Mouse (Mus musculus) stomach, postnatal 0 days (tissue): ENCODE measurements at regions not wholly inside any gene's neighbourhood (a gene's known extent, or its start where the extent isn't known, plus 50 kb on each side); places are given as distances from the start of the nearest gene placed in this dataset.
A peak's percentile ranks its signal among the peaks of the same experiment; 100 is the strongest.

Experiments
- ATAC-seq: fragments of 200-750 bp; cut with Nextera tagmentation; 2 replicates; pipeline ENCODE4 v1.8.0; 2017; ENCODE audit not compliant: low FRiP score, low TSS enrichment
- DNase-seq: peaks from one replicate; pipeline ENCODE4 v3.0.0-alpha.2; 2016; ENCODE audit warnings: low spot score
- H3K27ac ChIP-seq: fragments of 300-500 bp; sonication (generic); replicated peaks from 2 replicates; pipeline ENCODE4 v1.5.1; 2014; ENCODE audit warnings: mild to moderate bottlenecking, control low read depth
- H3K27me3 ChIP-seq: fragments of 300-500 bp; sonication (generic); 2 replicates; pipeline ENCODE4 v1.6.1; 2014; ENCODE audit warnings: low read length; ENCODE audit not compliant: control insufficient read depth, insufficient read depth
- H3K36me3 ChIP-seq: fragments of 300-500 bp; sonication (generic); 2 replicates; pipeline ENCODE4 v1.6.1; 2014; ENCODE audit warnings: low read length, mixed read lengths; ENCODE audit not compliant: control insufficient read depth, insufficient read depth
- H3K4me1 ChIP-seq: fragments of 300-500 bp; sonication (generic); replicated peaks from 2 replicates; pipeline ENCODE4 v1.6.1; 2014; ENCODE audit warnings: antibody characterized with exemption; ENCODE audit not compliant: control insufficient read depth, insufficient read depth
- H3K4me2 ChIP-seq: fragments of 300-500 bp; sonication (generic); replicated peaks from 2 replicates; pipeline ENCODE4 v1.6.1; 2014; ENCODE audit warnings: low read depth, mild to moderate bottlenecking, control low read depth, moderate library complexity
- H3K4me3 ChIP-seq: fragments of 300-500 bp; sonication (generic); 2 replicates; pipeline ENCODE4 v1.5.1; 2014; ENCODE audit warnings: low read depth, low read length, control low read depth
- H3K9ac ChIP-seq: fragments of 300-500 bp; sonication (generic); 2 replicates; pipeline ENCODE4 v1.6.1; 2014; ENCODE audit warnings: mild to moderate bottlenecking, low read length, control low read depth, mixed read lengths
- H3K9me3 ChIP-seq: fragments of 300-500 bp; sonication (generic); 2 replicates; pipeline ENCODE4 v1.6.1; 2016; ENCODE audit warnings: low read length; ENCODE audit not compliant: control insufficient read depth
- CTCF ChIP-seq: IDR thresholded peaks from 2 replicates; pipeline ENCODE4 v1.5.1; 2016; ENCODE audit warnings: antibody characterized with exemption, low read depth, mild to moderate bottlenecking, moderate library complexity
- EP300 ChIP-seq: optimal IDR thresholded peaks from 2 replicates; pipeline ENCODE3; 2016; ENCODE audit warnings: antibody characterized with exemption
- WGBS: fragments of 180-500 bp; shearing (Covaris S2); extraction: QIAGEN DNeasy Blood & Tissue Kit; methylation state at CpG from one replicate; pipeline ENCODE4 v1.1.7; 2014; 5-methylcytosine and 5-hydroxymethylcytosine counted together

DNA sequence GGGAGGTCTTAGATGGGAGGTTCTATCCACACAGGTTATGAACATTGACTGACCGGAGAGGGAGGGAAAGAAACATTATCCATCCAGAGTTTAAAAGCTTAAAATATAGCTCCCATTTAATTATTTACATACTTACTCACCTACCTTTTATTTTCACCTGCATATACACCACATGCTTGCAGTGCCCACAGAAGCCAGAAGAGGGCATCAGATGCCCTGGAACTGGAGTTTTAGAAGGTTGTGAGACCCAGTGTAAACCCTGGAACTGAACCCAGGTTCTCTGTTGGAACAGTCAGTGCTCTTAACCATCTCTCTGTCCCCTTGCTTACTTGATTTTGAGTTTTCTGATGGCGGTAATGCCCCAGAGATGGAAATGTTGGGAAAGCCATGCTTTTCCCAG lies 192.7 kb upstream of the Msx2 start:
- H3K27ac ChIP-seq: no peak overlapping the region
- ATAC-seq (no peak), DNase-seq (no peak)
- no peaks in the 10 kb centered on the region for H3K27me3 ChIP-seq
- 98% methylated on average over 2 of the region's 2 CpGs for WGBS
- no peaks in the 10 kb centered on the region for H3K36me3 ChIP-seq
- H3K9me3 ChIP-seq: no peaks in the 10 kb centered on the region
- no peaks in the 10 kb centered on the region for H3K4me1 ChIP-seq
- H3K4me2 ChIP-seq: no peak overlapping the region
- no peak overlapping the region for H3K9ac ChIP-seq
- H3K4me3 ChIP-seq: no peak overlapping the region
- no peak for TF ChIP-seq EP300
- peak; percentile 41 for TF ChIP-seq CTCF

DNA sequence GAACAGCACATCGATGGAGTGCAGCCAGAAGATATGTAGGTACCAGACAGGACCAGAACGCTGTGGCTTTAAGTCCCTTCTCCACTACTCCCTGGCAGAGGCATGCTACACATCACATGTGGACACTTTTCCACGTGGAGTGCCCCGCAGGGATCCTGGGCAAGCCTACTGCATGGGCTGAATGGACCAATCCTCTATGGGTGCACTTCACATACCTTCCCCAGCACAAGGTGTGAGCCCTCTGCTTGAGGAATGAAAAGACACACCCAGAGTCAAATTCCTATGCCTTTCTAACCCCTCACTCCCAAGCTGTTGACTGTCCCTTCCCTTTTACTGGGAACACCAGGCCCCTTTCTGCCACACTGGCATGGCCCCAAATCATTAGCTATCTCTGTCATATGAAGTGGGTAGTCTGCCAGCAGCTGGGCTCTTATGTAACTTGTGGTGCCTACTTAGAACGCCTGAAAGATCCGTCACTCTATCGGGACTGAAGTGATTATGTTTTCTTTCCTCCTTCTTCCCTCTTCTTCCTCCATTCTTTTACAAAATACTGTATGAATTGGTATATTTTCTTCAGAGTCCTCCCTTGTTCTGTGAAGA lies 191.9 kb upstream of the Msx2 start:
- Histone ChIP-seq H3K9me3 (no peaks in the 10 kb centered on the region), H3K27ac (no peak overlapping the region), H3K36me3 (no peaks in the 10 kb centered on the region), H3K4me2 (no peak overlapping the region), H3K4me1 (no peaks in the 10 kb centered on the region), H3K4me3 (no peak overlapping the region), H3K27me3 (no peaks in the 10 kb centered on the region), H3K9ac (no peak overlapping the region)
- no peak for DNase-seq
- TF ChIP-seq EP300: no peak
- no peak for TF ChIP-seq CTCF
- 75% methylated on average over 7 of the region's 7 CpGs for WGBS
- ATAC-seq: no peak

DNA sequence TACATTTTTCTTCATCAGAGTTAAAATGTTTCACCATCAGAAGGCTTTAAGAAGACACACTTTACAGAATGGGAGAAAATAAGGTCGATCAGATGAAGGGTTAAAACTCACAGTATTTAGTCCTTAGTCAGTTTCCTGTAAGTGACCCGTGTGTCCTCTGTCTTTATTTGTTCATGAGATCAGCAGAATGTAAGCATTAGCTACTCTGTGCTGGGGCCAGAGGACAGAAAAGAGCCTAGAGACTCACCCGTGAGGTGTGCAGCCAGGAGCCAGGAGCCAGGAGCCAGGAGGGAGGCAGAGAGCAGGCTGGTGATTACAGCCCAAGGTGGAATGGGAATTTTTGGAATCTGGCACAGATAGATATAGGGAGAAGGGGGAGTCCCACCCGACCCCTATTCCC lies 180.0 kb upstream of the Msx2 start:
- no peak for DNase-seq
- 21% methylated on average over 4 of the region's 4 CpGs for WGBS
- Histone ChIP-seq H3K27ac (no peak overlapping the region), H3K4me2 (no peak overlapping the region), H3K36me3 (no peaks in the 10 kb centered on the region), H3K4me1 (no peaks in the 10 kb centered on the region), H3K9me3 (no peaks in the 10 kb centered on the region), H3K27me3 (no peaks in the 10 kb centered on the region), H3K4me3 (no peak overlapping the region), H3K9ac (no peak overlapping the region)
- TF ChIP-seq EP300: no peak
- no peak for TF ChIP-seq CTCF
- ATAC-seq: no peak

DNA sequence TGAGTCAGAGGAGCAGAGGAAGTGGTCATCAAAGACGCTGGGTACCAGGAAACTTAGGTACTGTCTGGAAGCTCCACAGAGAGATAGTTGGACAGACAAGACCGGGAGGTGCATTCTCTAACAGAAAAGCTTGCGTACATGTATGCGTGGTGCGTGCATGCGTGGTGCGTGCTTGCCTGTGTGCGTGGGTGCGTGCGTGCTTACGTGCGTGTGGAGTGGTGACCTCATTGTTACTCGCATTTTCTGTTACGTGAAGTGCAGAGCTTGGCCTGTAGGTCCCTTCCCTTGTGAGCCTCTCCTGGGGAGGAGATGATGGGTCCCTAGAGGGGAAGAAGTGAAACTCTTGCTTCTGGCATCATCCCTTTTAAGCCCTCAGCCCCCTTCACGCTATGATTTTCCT lies 175.5 kb upstream of the Msx2 start:
- TF ChIP-seq EP300: no peak
- no peak for TF ChIP-seq CTCF
- Histone ChIP-seq H3K27ac (no peak overlapping the region), H3K9ac (no peak overlapping the region), H3K9me3 (0 out of 2 replicates have a peak, but pooled peaks cover 2% of the 10 kb centered on the region), H3K4me1 (no peaks in the 10 kb centered on the region), H3K4me2 (no peak overlapping the region), H3K36me3 (no peaks in the 10 kb centered on the region), H3K4me3 (no peak overlapping the region), H3K27me3 (no peaks in the 10 kb centered on the region)
- no peak for ATAC-seq
- 91% methylated on average over 15 of the region's 15 CpGs for WGBS
- DNase-seq: no peak

DNA sequence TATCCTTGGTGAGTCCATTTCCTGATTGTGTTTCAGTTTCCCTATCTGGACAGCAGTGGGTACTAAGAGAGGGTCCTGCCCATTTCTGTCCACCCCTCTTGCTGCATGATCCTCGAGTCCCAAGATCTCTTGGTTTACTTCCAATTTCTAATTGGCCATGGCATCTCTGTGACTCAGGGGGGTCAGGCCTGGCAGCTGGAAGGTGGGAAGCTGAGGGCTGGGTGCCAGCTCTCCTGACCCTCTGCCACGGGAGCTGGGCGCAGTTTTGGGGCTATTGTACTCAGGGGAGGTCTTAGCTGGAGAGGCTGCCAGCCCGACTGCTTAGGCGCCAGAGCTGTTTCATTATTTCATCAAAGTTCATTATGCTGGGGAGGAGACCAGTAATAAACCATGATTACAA lies 169.7 kb upstream of the Msx2 start:
- 0 out of 2 replicates have a peak, but pooled peaks cover 2% of the 10 kb centered on the region for H3K9me3 ChIP-seq
- no peak overlapping the region for H3K9ac ChIP-seq
- H3K4me3 ChIP-seq: no peak overlapping the region
- no peaks in the 10 kb centered on the region for H3K27me3 ChIP-seq
- TF ChIP-seq EP300: no peak
- no peak for TF ChIP-seq CTCF
- no peaks in the 10 kb centered on the region for H3K4me1 ChIP-seq
- DNase-seq: no peak
- no peak for ATAC-seq
- H3K36me3 ChIP-seq: no peaks in the 10 kb centered on the region
- WGBS: 70% methylated on average over 5 of the region's 5 CpGs
- no peak overlapping the region for H3K4me2 ChIP-seq
- H3K27ac ChIP-seq: no peak overlapping the region

DNA sequence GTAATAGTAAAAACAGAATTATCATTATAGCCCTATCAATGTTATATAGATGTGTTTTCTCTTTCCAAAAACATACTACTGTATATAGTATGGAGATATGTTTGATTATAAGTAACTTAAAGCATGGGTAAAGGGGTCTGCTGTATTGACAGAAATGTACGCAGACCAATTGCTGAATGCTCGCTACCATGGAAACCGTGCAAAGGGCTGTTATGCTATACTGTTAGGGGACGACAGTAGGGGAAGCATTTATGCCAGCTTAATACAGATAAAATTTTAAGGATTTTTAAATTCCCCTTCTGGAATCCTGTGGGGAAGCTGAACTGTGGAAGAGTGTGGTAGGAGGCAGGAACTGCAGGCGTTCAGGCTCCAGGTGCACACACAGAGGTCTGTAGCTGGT lies 166.7 kb upstream of the Msx2 start:
- ATAC-seq (no peak), DNase-seq (no peak)
- no peaks in the 10 kb centered on the region for H3K4me1 ChIP-seq
- H3K9ac ChIP-seq: no peak overlapping the region
- TF ChIP-seq EP300 (no peak), CTCF (no peak)
- H3K27me3 ChIP-seq: no peaks in the 10 kb centered on the region
- 69% methylated on average over 5 of the region's 5 CpGs for WGBS
- no peaks in the 10 kb centered on the region for H3K36me3 ChIP-seq
- H3K4me3 ChIP-seq: no peak overlapping the region
- H3K4me2 ChIP-seq: no peak overlapping the region
- H3K9me3 ChIP-seq: 0 out of 2 replicates have a peak, but pooled peaks cover 2% of the 10 kb centered on the region
- no peak overlapping the region for H3K27ac ChIP-seq
